Mouse (Mus musculus): ENCODE results near the gene Mrpl23. TPM values are rescaled to one million over a fixed set of nuclear protein-coding genes. Genes with fewer than 3 reads are reported as not detected.

Gene Mrpl23
- polyA plus RNA-seq, 1 experiment from 2014 or later: 25.9 TPM

GRCm38 (mm10) chr7:142503206-142503605 lies 29.3 kb upstream of the Mrpl23 start:
- Histone ChIP-seq H3K27ac (peak overlapping the region; percentile 6; the same call in 1 of the 2 replicates), H3K4me3 (no peak overlapping the region), H3K27me3 (ENCODE audit: low read depth, poor library complexity, severe bottlenecking) (no peaks in the 10 kb centered on the region), H3K4me1 (peaks cover 53% of the 10 kb centered on the region), H3K36me3 (no peaks in the 10 kb centered on the region), H3K9me3 (replicated peaks) (no peaks in the 10 kb centered on the region)
- no peak for DNase-seq (ENCODE audit: low spot score)
- 82% methylated on average over 4 of the region's 4 CpGs for WGBS

- DNase-seq (ENCODE audit: low spot score): peak; percentile 53
- peaks cover 65% of the 10 kb centered on the region for H3K4me1 ChIP-seq
- 0 out of 2 replicates have a peak overlapping the region, but pooled peaks have one; percentile 0 for H3K4me3 ChIP-seq
- no peaks in the 10 kb centered on the region for H3K36me3 ChIP-seq
- 19% methylated on average over 2 of the region's 2 CpGs for WGBS
- no peaks in the 10 kb centered on the region for H3K9me3 ChIP-seq (replicated peaks)
- H3K27me3 ChIP-seq (ENCODE audit: low read depth, poor library complexity, severe bottlenecking): no peaks in the 10 kb centered on the region
- peak overlapping the region; percentile 94 for H3K27ac ChIP-seq
Observed at GRCm38 (mm10) chr7:142505942-142506341, 26.5 kb upstream of the Mrpl23 start.

DNA sequence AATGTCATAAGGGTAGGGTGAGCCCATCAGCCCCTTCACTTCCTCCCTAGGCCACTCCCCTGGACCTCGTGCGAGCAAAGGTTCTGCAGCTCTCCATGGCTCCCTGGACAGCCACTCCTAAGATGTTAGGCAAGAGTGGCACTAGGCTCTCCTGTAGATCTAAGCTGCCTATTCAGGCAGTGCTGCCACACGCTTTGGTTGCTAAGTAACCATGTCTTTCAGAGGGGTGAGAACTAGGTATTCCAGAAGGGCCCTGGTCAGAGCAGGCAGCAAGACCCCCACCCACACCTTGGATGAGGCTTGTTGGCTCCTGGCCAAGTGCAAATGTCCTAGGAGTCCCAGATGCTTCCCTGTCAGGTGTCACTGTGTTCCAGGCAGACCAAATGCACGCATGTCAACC lies 26.0 kb upstream of the Mrpl23 start:
- WGBS: 41% methylated on average over 4 of the region's 4 CpGs
- H3K4me3 ChIP-seq: no peak overlapping the region
- DNase-seq (ENCODE audit: low spot score): no peak
- H3K4me1 ChIP-seq: peaks cover 70% of the 10 kb centered on the region
- H3K27ac ChIP-seq: peak overlapping the region; percentile 94
- H3K36me3 ChIP-seq: no peaks in the 10 kb centered on the region
- no peaks in the 10 kb centered on the region for H3K27me3 ChIP-seq (ENCODE audit: low read depth, poor library complexity, severe bottlenecking)
- H3K9me3 ChIP-seq (replicated peaks): no peaks in the 10 kb centered on the region

- Histone ChIP-seq H3K9me3 (replicated peaks) (no peaks in the 10 kb centered on the region), H3K4me3 (no peak overlapping the region), H3K27ac (peak overlapping the region; percentile 94), H3K4me1 (peaks cover 70% of the 10 kb centered on the region), H3K36me3 (no peaks in the 10 kb centered on the region), H3K27me3 (ENCODE audit: low read depth, poor library complexity, severe bottlenecking) (no peaks in the 10 kb centered on the region)
- 92% methylated on average over 9 of the region's 9 CpGs for WGBS
- DNase-seq (ENCODE audit: low spot score): no peak
Observed at GRCm38 (mm10) chr7:142507453-142507852, 25.0 kb upstream of the Mrpl23 start.

- Histone ChIP-seq H3K4me1 (peaks cover 73% of the 10 kb centered on the region), H3K27me3 (ENCODE audit: low read depth, poor library complexity, severe bottlenecking) (no peaks in the 10 kb centered on the region), H3K4me3 (no peak overlapping the region), H3K36me3 (no peaks in the 10 kb centered on the region), H3K9me3 (replicated peaks) (no peaks in the 10 kb centered on the region), H3K27ac (peak overlapping the region; percentile 94)
- WGBS: 15% methylated on average over 14 of the region's 14 CpGs
- peak; percentile 62 for DNase-seq (ENCODE audit: low spot score)
Observed at GRCm38 (mm10) chr7:142509518-142509917, 23.0 kb upstream of the Mrpl23 start.

DNA sequence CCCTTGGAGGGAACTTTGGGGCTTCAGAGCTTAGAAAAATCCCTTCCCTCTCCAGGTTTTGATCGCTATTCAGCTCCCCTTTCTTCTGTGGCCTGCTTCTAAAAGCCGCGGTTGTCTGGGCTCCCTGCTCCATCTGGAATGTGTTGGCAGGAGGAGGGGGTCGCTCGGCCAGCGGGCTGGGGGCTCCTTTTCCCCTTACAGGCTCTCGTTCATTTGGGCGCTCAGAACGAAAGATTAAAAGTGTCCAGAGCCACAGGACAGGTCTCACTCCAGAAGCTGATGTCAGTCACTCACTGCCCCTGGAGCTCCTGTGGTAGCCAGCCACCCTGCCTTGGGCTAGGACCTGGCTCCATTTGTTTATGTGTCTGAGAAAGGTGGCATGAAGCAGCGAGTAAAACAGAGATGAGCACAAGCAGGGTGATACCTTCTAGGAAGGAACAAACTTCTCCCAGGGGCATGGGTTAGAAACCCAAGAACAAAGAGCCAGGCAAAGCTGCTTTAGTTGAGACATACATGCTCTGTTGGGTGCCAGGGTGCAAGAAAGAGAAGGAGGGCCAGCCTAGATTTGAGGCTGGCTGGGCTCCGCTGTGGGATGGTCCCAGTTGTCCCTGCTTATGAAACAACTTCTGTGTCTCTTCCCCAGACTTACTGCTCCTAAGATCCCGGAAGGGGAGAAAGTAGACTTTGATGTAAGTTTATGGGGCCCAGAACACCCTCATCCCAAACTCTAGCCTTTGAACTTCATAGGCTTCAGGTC lies 22.3 kb upstream of the Mrpl23 start:
- no peaks in the 10 kb centered on the region for H3K36me3 ChIP-seq
- WGBS: 10% methylated on average over 12 of the region's 12 CpGs
- no peaks in the 10 kb centered on the region for H3K27me3 ChIP-seq (ENCODE audit: low read depth, poor library complexity, severe bottlenecking)
- H3K27ac ChIP-seq: peak overlapping the region; percentile 94
- H3K9me3 ChIP-seq (replicated peaks): no peaks in the 10 kb centered on the region
- H3K4me3 ChIP-seq: peak overlapping the region; percentile 22
- peaks cover 68% of the 10 kb centered on the region for H3K4me1 ChIP-seq
- peak; percentile 76 for DNase-seq (ENCODE audit: low spot score)

GRCm38 (mm10) chr7:142514048-142514447 lies 18.4 kb upstream of the Mrpl23 start:
- no peaks in the 10 kb centered on the region for H3K9me3 ChIP-seq (replicated peaks)
- peaks cover 51% of the 10 kb centered on the region for H3K4me1 ChIP-seq
- H3K4me3 ChIP-seq: no peak overlapping the region
- no peaks in the 10 kb centered on the region for H3K27me3 ChIP-seq (ENCODE audit: low read depth, poor library complexity, severe bottlenecking)
- H3K36me3 ChIP-seq: no peaks in the 10 kb centered on the region
- 88% methylated on average over 4 of the region's 4 CpGs for WGBS
- H3K27ac ChIP-seq: peak overlapping the region; percentile 89
- no peak for DNase-seq (ENCODE audit: low spot score)

GRCm38 (mm10) chr7:142516221-142516978 lies 16.1 kb upstream of the Mrpl23 start:
- peak; percentile 70 for DNase-seq (ENCODE audit: low spot score)
- no peaks in the 10 kb centered on the region for H3K27me3 ChIP-seq (ENCODE audit: low read depth, poor library complexity, severe bottlenecking)
- peak overlapping the region; percentile 89 for H3K27ac ChIP-seq
- no peaks in the 10 kb centered on the region for H3K9me3 ChIP-seq (replicated peaks)
- 44% methylated on average over 21 of the region's 21 CpGs for WGBS
- peaks cover 42% of the 10 kb centered on the region for H3K4me1 ChIP-seq
- 0 out of 2 replicates have a peak overlapping the region, but pooled peaks have one; percentile 16 for H3K4me3 ChIP-seq
- no peaks in the 10 kb centered on the region for H3K36me3 ChIP-seq

DNA sequence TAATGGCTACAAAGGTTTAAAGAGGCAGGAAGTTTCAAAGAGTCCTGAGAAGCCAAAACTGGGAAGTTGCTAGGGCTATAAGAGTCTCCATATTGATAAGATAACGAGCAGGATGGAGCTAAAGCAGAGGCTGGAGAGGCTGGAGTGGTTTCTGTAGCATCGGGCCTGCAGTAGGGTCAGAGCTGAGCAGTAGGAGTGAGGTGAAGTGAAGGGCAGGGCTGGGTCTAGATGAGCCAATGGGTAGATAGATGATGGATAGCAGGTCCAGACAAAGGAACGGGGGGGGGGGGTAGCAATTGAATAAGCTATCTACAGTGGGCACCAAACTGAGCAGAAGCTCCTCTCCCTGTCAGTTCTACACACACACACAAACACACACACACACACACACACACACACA lies 15.0 kb upstream of the Mrpl23 start:
- DNase-seq (ENCODE audit: low spot score): no peak
- no peak overlapping the region for H3K4me3 ChIP-seq
- H3K27ac ChIP-seq: peak overlapping the region; percentile 51; the same call in 1 of the 2 replicates
- 64% methylated on average over 3 of the region's 3 CpGs for WGBS
- H3K27me3 ChIP-seq (ENCODE audit: low read depth, poor library complexity, severe bottlenecking): no peaks in the 10 kb centered on the region
- H3K9me3 ChIP-seq (replicated peaks): no peaks in the 10 kb centered on the region
- H3K36me3 ChIP-seq: no peaks in the 10 kb centered on the region
- peaks cover 46% of the 10 kb centered on the region for H3K4me1 ChIP-seq

DNA sequence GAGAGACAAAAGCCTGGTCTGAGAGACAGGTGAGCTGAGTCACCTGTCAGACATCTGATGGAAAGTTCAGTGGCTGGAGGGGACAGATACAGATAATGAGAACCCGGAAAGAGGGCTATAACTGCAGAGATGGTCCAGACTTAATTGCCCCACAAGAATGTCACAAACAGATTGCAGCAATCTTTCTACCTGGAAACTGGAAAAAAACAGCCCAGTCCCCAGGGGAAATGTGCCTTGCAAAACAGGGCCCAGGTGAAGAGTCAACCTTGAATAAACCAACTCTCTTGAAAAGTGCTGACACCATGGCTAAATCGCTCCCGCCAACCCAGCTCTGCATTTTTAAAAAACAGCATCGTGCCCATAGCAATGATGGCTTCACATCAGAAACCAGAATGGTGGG lies 12.2 kb upstream of the Mrpl23 start:
- Histone ChIP-seq H3K36me3 (no peaks in the 10 kb centered on the region), H3K27me3 (ENCODE audit: low read depth, poor library complexity, severe bottlenecking) (no peaks in the 10 kb centered on the region), H3K4me3 (no peak overlapping the region), H3K27ac (peak overlapping the region; percentile 73), H3K4me1 (peaks cover 62% of the 10 kb centered on the region), H3K9me3 (replicated peaks) (no peaks in the 10 kb centered on the region)
- WGBS: 80% methylated on average over 4 of the region's 4 CpGs
- DNase-seq (ENCODE audit: low spot score): no peak

DNA sequence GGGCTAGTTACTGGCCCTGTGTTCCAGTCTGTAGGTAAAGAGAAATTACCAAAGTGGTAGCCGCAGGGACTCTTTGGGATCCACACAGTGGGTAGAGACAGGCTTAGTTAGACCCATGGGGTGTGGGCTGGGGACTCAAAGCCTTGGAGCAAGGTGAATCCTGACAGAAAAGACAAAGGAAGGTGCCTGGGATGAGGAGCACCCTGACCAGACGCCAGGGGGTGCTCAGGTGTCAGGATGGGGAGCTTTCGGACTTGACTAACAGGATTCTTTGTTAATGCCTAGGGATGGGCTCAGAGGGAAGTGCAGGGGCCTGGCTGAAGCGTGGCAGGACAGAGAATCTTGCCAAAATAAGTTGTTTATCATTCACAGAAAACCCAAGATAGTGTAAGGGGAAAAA lies 10.1 kb upstream of the Mrpl23 start:
- peak; percentile 67 for DNase-seq (ENCODE audit: low spot score)
- peak overlapping the region; percentile 82 for H3K27ac ChIP-seq
- no peaks in the 10 kb centered on the region for H3K27me3 ChIP-seq (ENCODE audit: low read depth, poor library complexity, severe bottlenecking)
- peaks cover 63% of the 10 kb centered on the region for H3K4me1 ChIP-seq
- H3K4me3 ChIP-seq: no peak overlapping the region
- WGBS: 23% methylated on average over 4 of the region's 4 CpGs
- H3K36me3 ChIP-seq: no peaks in the 10 kb centered on the region
- no peaks in the 10 kb centered on the region for H3K9me3 ChIP-seq (replicated peaks)

- H3K4me3 ChIP-seq: no peak overlapping the region
- no peaks in the 10 kb centered on the region for H3K9me3 ChIP-seq (replicated peaks)
- H3K27me3 ChIP-seq (ENCODE audit: low read depth, poor library complexity, severe bottlenecking): no peaks in the 10 kb centered on the region
- WGBS: 38% methylated on average over 17 of the region's 17 CpGs
- peaks cover 68% of the 10 kb centered on the region for H3K4me1 ChIP-seq
- H3K36me3 ChIP-seq: no peaks in the 10 kb centered on the region
- peak; percentile 45 for DNase-seq (ENCODE audit: low spot score)
- peak overlapping the region; percentile 82 for H3K27ac ChIP-seq
Observed at GRCm38 (mm10) chr7:142523200-142523990, 9.1 kb upstream of the Mrpl23 start.
